Mouse (Mus musculus): ENCODE data around the gene Tesc. TPM values are rescaled to one million over a fixed set of nuclear protein-coding genes. Genes with fewer than 3 reads are reported as not detected.
A peak's percentile ranks its signal among the peaks of the same experiment; 100 is the strongest.

Tesc gene
- total and polyA plus RNA-seq, 2 experiments from 2014 or later: 3.8 to 6.9 TPM

- 56% methylated on average over 10 of the region's 10 CpGs for WGBS
- no peaks in the 10 kb centered on the region for H3K27me3 ChIP-seq (ENCODE audit: insufficient read depth, low read length)
- no peak overlapping the region for H3K27ac ChIP-seq
- peaks cover 84% of the 10 kb centered on the region for H3K36me3 ChIP-seq (ENCODE audit: insufficient read depth, low read length)
- no peak for TF ChIP-seq CTCF (IDR thresholded peaks at IDR 0.05; ENCODE audit: low read depth)
- ATAC-seq: no peak
- H3K4me1 ChIP-seq (ENCODE audit: insufficient read depth, low read length): no peaks in the 10 kb centered on the region
- H3K9me3 ChIP-seq (ENCODE audit: low read length): no peaks in the 10 kb centered on the region
- no peak overlapping the region for H3K4me3 ChIP-seq (ENCODE audit: low read length)
- H3K9ac ChIP-seq (replicated peaks; ENCODE audit: low read length): no peak overlapping the region
- no peak overlapping the region for H3K4me2 ChIP-seq (ENCODE audit: low read depth, low read length)
- no peak for DNase-seq (ENCODE audit: low spot score)
Measured at GRCm38 (mm10) chr5:117997434-117997970, 30.0 kb upstream of the Tesc start.

GRCm38 (mm10) chr5:117999061-117999460 lies 28.5 kb upstream of the Tesc start:
- no peaks in the 10 kb centered on the region for H3K9me3 ChIP-seq (ENCODE audit: low read length)
- no peaks in the 10 kb centered on the region for H3K4me1 ChIP-seq (ENCODE audit: insufficient read depth, low read length)
- no peaks in the 10 kb centered on the region for H3K27me3 ChIP-seq (ENCODE audit: insufficient read depth, low read length)
- H3K4me2 ChIP-seq (ENCODE audit: low read depth, low read length): no peak overlapping the region
- no peak overlapping the region for H3K27ac ChIP-seq
- H3K4me3 ChIP-seq (ENCODE audit: low read length): no peak overlapping the region
- 57% methylated on average over 7 of the region's 7 CpGs for WGBS
- no peak for DNase-seq (ENCODE audit: low spot score)
- ATAC-seq: no peak
- peaks cover 88% of the 10 kb centered on the region for H3K36me3 ChIP-seq (ENCODE audit: insufficient read depth, low read length)
- H3K9ac ChIP-seq (replicated peaks; ENCODE audit: low read length): no peak overlapping the region
- TF ChIP-seq CTCF (IDR thresholded peaks at IDR 0.05; ENCODE audit: low read depth): no peak

GRCm38 (mm10) chr5:117999584-117999983 lies 28.0 kb upstream of the Tesc start:
- TF ChIP-seq CTCF (IDR thresholded peaks at IDR 0.05; ENCODE audit: low read depth): no peak
- ATAC-seq: no peak
- 69% methylated on average over 11 of the region's 11 CpGs for WGBS

GRCm38 (mm10) chr5:118002059-118002458 lies 25.5 kb upstream of the Tesc start:
- no peaks in the 10 kb centered on the region for H3K27me3 ChIP-seq (ENCODE audit: insufficient read depth, low read length)
- no peak overlapping the region for H3K4me2 ChIP-seq (ENCODE audit: low read depth, low read length)
- TF ChIP-seq CTCF (IDR thresholded peaks at IDR 0.05; ENCODE audit: low read depth): peak; percentile 99
- peak; percentile 60 for ATAC-seq
- peak; percentile 84 for DNase-seq (ENCODE audit: low spot score)
- H3K27ac ChIP-seq: no peak overlapping the region
- no peaks in the 10 kb centered on the region for H3K9me3 ChIP-seq (ENCODE audit: low read length)
- WGBS: 23% methylated on average over 9 of the region's 9 CpGs
- no peak overlapping the region for H3K9ac ChIP-seq (replicated peaks; ENCODE audit: low read length)
- H3K4me3 ChIP-seq (ENCODE audit: low read length): no peak overlapping the region
- no peaks in the 10 kb centered on the region for H3K4me1 ChIP-seq (ENCODE audit: insufficient read depth, low read length)
- peaks cover 79% of the 10 kb centered on the region for H3K36me3 ChIP-seq (ENCODE audit: insufficient read depth, low read length)

More at GRCm38 (mm10) chr5:117999584-117999983, 28.0 kb upstream of the Tesc start:
- no peak overlapping the region for H3K9ac ChIP-seq (replicated peaks; ENCODE audit: low read length)
- no peaks in the 10 kb centered on the region for H3K27me3 ChIP-seq (ENCODE audit: insufficient read depth, low read length)
- DNase-seq (ENCODE audit: low spot score): no peak
- peaks cover 83% of the 10 kb centered on the region for H3K36me3 ChIP-seq (ENCODE audit: insufficient read depth, low read length)
- no peaks in the 10 kb centered on the region for H3K9me3 ChIP-seq (ENCODE audit: low read length)
- no peak overlapping the region; the same call in 1 of the 2 replicates for H3K27ac ChIP-seq
- no peak overlapping the region for H3K4me2 ChIP-seq (ENCODE audit: low read depth, low read length)
- H3K4me3 ChIP-seq (ENCODE audit: low read length): no peak overlapping the region
- H3K4me1 ChIP-seq (ENCODE audit: insufficient read depth, low read length): no peaks in the 10 kb centered on the region

- Histone ChIP-seq H3K27me3 (ENCODE audit: insufficient read depth, low read length) (no peaks in the 10 kb centered on the region), H3K4me2 (ENCODE audit: low read depth, low read length) (no peak overlapping the region), H3K4me3 (ENCODE audit: low read length) (no peak overlapping the region), H3K4me1 (ENCODE audit: insufficient read depth, low read length) (no peaks in the 10 kb centered on the region), H3K9me3 (ENCODE audit: low read length) (no peaks in the 10 kb centered on the region), H3K27ac (no peak overlapping the region), H3K36me3 (ENCODE audit: insufficient read depth, low read length) (peaks cover 80% of the 10 kb centered on the region), H3K9ac (replicated peaks; ENCODE audit: low read length) (no peak overlapping the region)
- DNase-seq (ENCODE audit: low spot score): peak; percentile 71
- peak; percentile 92 for TF ChIP-seq CTCF (IDR thresholded peaks at IDR 0.05; ENCODE audit: low read depth)
- WGBS: 75% methylated on average over 8 of the region's 8 CpGs
- 0 out of 2 replicates have a peak, but pooled peaks have one; percentile 36 for ATAC-seq
Measured at GRCm38 (mm10) chr5:118004619-118005018, 22.9 kb upstream of the Tesc start.

GRCm38 (mm10) chr5:118005728-118006127 lies 21.8 kb upstream of the Tesc start:
- Histone ChIP-seq H3K9me3 (ENCODE audit: low read length) (no peaks in the 10 kb centered on the region), H3K4me2 (ENCODE audit: low read depth, low read length) (no peak overlapping the region), H3K27me3 (ENCODE audit: insufficient read depth, low read length) (no peaks in the 10 kb centered on the region), H3K36me3 (ENCODE audit: insufficient read depth, low read length) (peaks cover 77% of the 10 kb centered on the region), H3K4me1 (ENCODE audit: insufficient read depth, low read length) (no peaks in the 10 kb centered on the region), H3K27ac (no peak overlapping the region), H3K4me3 (ENCODE audit: low read length) (no peak overlapping the region), H3K9ac (replicated peaks; ENCODE audit: low read length) (no peak overlapping the region)
- no peak for DNase-seq (ENCODE audit: low spot score)
- no peak for ATAC-seq
- 57% methylated on average over 1 of the region's 1 CpGs for WGBS
- TF ChIP-seq CTCF (IDR thresholded peaks at IDR 0.05; ENCODE audit: low read depth): no peak

- peaks cover 57% of the 10 kb centered on the region for H3K36me3 ChIP-seq (ENCODE audit: insufficient read depth, low read length)
- WGBS: 90% methylated on average over 13 of the region's 13 CpGs
- TF ChIP-seq CTCF (IDR thresholded peaks at IDR 0.05; ENCODE audit: low read depth): no peak
- no peak overlapping the region for H3K27ac ChIP-seq
- H3K9me3 ChIP-seq (ENCODE audit: low read length): no peaks in the 10 kb centered on the region
- no peaks in the 10 kb centered on the region for H3K4me1 ChIP-seq (ENCODE audit: insufficient read depth, low read length)
- DNase-seq (ENCODE audit: low spot score) (no peak), ATAC-seq (no peak)
- H3K4me3 ChIP-seq (ENCODE audit: low read length): no peak overlapping the region
- H3K4me2 ChIP-seq (ENCODE audit: low read depth, low read length): no peak overlapping the region
- no peak overlapping the region for H3K9ac ChIP-seq (replicated peaks; ENCODE audit: low read length)
- no peaks in the 10 kb centered on the region for H3K27me3 ChIP-seq (ENCODE audit: insufficient read depth, low read length)
Measured at GRCm38 (mm10) chr5:118008344-118008743, 19.2 kb upstream of the Tesc start.
